Mouse (Mus musculus) CD4-positive naive resting alpha-beta T cell, adult 76 days (primary cell): ENCODE results near the gene Tax1bp3. TPM values are rescaled to one million over a fixed set of nuclear protein-coding genes. Genes with fewer than 3 reads are reported as not detected.

Experiments used
- total RNA-seq: library from RNA; stranded (reverse); gene quantifications from one replicate; pipeline ENCODE4 v1.2.4, GENCODE M21; 2023

Tax1bp3 gene
- 7.9 TPM for total RNA-seq

DNA sequence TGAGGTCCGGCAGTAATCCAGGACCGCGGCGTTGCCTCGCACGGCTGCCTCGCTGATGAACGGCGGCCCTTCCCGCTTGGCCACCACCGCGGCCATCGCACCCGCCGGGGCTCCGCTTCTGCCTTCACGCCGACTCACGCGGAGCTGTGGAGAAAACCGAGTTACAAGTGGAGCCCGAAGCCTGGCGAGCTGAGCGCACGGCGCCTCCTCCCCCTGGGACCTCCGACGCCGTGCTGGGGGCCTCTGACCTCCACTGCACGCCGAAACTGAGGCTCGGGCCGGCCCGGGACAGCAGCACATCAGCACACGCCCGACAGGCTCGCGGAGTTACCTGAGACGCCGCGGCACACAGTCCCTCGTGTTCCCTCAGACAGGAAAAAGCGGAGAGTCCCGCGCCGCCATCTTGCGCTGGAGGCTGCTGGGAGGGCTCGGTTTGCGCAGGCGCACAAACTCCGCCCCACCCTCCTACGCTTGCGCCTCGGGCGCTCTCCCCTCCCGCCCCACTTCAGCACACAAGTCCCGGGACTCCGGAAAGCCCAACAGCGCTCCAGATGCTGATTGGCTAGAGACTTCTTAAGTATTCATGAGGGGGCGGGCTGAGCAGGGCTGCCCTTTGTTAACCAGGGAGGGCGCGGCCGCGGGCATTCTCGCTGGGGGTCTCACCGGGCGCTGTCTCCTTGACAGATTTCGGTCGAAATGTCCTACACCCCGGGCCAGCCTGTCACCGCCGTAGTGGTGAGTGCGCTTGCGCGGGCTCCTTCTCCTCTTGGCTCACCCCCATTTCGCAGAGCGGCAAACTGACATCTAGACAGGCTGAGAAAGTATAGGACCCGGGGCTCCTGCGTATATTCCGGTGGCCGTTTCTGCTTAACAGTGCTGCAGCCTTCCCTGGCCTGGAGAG lies at the start of gene Tax1bp3, which contains the start of gene Emc6:
TSS of gene Tax1bp3 (plus strand) at position 476 of the 901 bp plus-strand sequence.
TSS of gene Emc6 (minus strand) at position 430 of the 901 bp plus-strand sequence.

DNA sequence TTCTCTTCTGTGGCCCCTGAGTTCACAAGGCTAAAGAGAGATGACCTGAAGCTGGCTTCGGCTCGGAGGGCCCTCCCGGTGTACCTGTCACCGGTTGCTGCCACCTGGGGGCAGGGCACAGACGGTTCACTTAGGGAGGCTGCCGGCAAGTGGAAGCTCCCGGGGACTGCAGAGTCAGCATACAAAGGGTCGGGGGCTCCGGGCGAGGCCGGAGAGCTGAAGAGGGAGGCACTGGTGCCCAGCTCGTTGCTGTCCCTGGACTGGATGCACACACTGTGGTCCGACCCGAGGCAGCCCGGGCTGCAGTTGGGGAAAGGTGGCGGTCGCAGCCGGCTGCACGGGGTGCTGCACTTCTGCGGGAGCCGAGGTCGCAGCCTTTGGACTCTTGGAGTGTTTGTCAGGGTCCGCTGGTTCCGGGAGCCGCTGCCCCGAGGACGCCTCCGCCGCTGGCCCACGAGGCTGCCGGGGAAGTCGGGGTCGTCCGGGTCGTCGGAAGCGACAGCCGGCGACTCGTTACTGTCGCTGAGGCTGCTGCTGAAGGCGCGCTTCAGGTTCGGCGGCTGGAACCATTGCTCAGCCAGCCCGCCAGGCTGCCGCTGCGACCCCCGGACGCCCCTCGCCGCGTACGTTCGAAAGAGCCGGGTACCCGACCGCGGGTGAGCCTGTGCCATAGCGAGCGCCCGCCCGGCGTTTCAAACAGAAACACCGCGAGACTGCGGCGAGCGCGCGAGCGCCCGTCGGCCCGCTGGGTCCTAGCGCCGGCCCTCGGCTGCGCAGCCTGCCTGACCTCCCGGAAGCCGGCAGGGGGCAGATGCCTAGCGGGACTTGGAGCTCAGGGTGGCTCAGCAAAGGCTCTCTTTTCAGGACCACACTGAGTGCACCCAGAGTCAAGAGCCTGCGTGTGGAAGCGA lies 39.0 kb upstream of the Tax1bp3 start, which contains the start of gene Haspin:
TSS of gene Haspin (minus strand) at position 704 of the 911 bp plus-strand sequence.

DNA sequence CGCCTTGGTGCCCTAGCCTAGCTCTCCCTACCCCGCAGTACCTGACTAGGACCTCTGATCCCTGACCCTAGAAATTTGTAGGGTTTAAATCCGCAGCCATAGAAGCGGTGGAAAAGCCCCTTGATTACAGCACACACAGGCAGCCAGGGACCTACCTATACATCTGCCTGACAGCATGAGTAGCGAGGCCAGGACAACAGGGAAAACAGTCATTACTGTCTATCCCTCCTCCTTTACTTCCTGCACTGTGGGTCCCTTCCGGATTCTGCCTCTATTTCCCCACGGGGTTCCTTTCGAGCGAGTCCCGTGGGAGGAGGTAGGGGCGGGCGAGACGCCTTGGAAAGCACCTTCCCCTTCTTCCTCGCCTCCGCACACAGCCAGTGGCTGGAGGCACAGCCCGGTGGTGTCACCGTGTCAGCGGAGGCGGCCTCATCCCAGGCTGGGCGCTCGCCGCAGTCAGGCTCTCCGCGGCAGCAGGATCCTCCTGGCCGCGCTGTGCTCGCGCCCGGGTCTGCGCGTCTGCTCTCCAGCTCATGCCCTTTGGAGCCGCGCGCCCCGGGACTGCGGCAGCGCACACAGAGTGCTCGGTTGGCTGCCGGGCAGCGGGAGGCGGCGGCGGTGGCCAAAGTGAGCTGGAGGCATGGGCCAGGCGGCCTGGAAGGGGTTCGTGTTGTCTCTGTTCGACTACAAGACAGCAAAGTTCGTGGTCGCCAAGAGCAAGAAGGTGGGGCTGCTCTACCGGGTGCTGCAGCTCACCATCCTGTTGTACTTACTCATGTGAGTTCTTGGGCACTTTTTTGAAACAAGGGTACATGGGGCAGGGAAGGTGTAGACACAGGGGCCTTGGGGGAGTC lies 16.7 kb upstream of the Tax1bp3 start, which contains the start of gene P2rx5:
TSS of gene P2rx5 (plus strand) at position 465 of the 854 bp plus-strand sequence.

DNA sequence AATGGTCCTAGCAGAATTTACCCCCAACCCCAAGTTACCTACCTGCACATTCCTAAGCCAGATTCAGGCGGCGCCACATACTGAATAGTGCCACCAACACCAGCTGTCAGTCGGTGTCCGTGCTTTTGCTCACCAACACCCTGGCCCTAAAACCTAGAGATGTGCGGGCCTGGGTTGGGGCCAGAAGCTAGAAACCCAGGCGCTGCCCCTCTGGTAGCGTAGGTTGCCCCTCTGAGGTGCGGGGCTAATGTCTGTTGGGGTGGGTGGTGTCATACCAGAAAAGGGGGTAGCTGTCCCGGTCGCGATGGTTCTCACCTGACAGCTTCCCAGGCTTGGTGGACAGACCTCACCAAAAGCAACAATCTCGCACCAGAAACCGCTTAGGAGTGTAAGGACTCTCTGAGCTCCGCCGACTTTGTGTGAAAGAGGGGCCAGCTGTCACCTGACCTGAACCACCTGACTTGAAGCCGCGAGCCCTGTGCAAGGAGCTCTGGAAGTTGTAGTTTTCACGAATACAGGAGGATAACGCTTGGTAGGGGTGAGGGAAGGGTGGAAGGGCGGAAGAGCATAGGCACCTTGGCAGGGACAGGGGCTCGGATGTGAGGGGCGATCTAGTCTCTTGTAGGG lies 21.8 kb downstream of the Tax1bp3 start, which contains the start of gene Ctns:
TSS of gene Ctns (minus strand) at position 440 of the 627 bp plus-strand sequence.

DNA sequence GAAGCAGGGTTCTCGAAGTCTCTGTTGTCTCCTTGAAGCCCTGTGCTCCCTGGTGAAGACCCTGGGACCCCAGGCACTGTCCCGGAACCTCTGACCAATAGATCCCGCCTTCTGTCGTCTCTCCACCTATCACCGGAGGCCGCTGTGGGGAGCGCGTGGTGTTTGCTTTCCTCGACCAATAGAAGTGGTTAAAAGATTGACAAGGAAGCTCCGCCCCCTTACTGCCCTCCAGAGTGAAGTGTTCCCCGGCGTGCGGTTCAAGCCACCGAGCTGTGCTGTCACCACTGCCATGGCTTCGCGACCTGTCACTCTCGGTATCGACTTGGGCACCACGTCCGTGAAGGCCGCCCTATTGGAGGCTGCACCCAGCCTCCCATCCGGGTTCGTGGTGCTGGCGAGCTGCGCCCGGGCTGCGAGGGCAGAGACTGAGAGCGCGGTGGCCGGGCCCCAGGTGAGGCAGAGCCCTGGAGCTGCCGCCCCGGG lies 22.4 kb downstream of the Tax1bp3 start, which contains the start of gene Shpk:
TSS of gene Shpk (plus strand) at position 231 of the 483 bp plus-strand sequence.

Other genes with a start within 250 kb of the Tax1bp3 start
- gene Atp2a3, start 215.9 kb upstream of the Tax1bp3 start, total RNA-seq = 246 TPM
- 1.7 TPM for gene P2rx1, start 178.0 kb upstream of the Tax1bp3 start, total RNA-seq
- 3.6 TPM for gene Camkk1, start 158.1 kb upstream of the Tax1bp3 start, total RNA-seq
- gene Ncbp3, start 129.3 kb upstream of the Tax1bp3 start, total RNA-seq = 23.8 TPM
- 1.4 TPM for gene Itgae, start 86.5 kb upstream of the Tax1bp3 start, total RNA-seq
- gene Haspin, start 38.8 kb upstream of the Tax1bp3 start, total RNA-seq = 2.1 TPM
- not detected for gene P2rx5, start 16.7 kb upstream of the Tax1bp3 start, total RNA-seq
- gene Emc6, start within 50 bp of the Tax1bp3 start, total RNA-seq = 50.9 TPM
- 22.3 TPM for gene Ctns, start 22.0 kb downstream of the Tax1bp3 start, total RNA-seq
- 6.1 TPM for gene Shpk, start 22.4 kb downstream of the Tax1bp3 start, total RNA-seq
- not detected for gene Trpv1, start 57.2 kb downstream of the Tax1bp3 start, total RNA-seq
- gene Trpv3, start 90.3 kb downstream of the Tax1bp3 start, total RNA-seq = not detected
- gene Aspa, start 152.5 kb downstream of the Tax1bp3 start, total RNA-seq = 1.2 TPM
- gene Gm49340, start 152.7 kb downstream of the Tax1bp3 start, total RNA-seq = not detected
- gene Spata22, start 152.7 kb downstream of the Tax1bp3 start, total RNA-seq = not detected
- not detected for gene Olfr20, start 173.7 kb downstream of the Tax1bp3 start, total RNA-seq
- gene Olfr376, start 194.2 kb downstream of the Tax1bp3 start, total RNA-seq = not detected
- gene Olfr1, start 222.5 kb downstream of the Tax1bp3 start, total RNA-seq = not detected